Mouse (Mus musculus): ENCODE measurements around the gene Pou2f3.
A peak's percentile ranks its signal among the peaks of the same experiment; 100 is the strongest.

Gene Pou2f3

GRCm38 (mm10) chr9:43210190-43210682, at the start of gene Pou2f3:
Gene Pou2f3 (minus strand): TSS chr9:43210369.
- DNase-seq, result no peak

DNA sequence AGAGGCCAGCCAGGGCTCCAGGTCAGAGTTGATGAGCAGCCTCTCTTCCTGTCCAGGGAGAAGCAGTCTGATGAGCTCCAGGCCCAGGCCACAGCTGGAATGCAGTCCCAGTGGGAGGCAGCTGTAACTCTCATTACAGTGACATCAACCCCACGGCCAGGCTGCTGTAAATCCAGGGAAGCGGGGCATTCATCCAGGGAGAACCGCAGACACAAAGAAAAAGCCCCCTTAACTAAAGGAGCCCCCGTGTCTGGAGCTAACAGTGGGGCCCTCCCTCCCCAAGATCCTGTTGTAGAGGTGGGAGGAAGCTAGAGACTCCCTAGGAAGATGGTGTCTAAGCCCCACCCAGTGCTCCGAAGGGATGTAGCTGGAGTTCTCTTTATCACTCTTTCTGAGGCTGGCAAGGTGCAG, 43.1 kb upstream of the Pou2f3 start:
- DNase-seq, result no peak

DNA sequence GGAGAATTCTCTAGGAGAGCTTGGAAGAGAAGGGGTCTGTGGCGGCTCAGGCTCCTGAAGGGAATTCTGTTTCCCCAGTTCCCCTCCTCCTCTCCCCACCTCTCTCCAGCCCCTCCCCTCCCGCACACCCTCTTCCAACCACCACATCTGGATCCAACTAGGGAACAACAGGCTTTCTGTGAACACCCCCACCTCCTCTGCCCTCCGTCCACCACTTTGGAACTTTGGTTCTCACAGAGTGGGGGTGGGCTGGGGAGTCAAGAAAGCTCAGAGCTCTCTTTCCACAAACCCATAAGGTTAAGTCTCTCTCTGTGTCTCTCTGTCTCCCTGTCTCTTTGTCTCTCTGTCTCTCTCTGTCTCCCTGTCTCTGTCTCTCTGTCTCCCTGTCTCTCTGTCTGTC, 42.6 kb upstream of the Pou2f3 start:
- no peak for DNase-seq

- no peak for DNase-seq
Observed at GRCm38 (mm10) chr9:43251786-43252185, 41.6 kb upstream of the Pou2f3 start.

DNA sequence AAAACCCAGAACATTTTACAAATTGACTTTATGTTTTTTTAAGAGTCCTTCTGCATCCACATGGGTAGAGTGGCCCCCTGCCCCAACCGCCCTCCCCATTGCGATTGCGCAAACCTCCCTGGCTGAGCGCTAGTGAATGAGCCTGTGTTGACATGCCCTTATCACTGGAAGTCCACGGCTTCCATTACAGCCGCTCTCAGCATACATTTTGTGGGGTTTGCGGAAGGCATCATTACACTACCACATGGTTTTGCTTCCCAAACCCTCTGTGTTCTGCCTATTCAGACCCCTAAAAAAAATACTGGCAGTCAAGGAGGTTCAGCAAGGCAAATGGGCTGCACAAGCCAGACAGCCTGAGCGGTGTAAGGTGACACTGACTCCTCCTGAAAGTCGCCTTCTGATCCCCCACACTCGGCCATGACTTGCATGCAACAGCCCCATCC, 36.6 kb upstream of the Pou2f3 start:
- no peak for DNase-seq

DNA sequence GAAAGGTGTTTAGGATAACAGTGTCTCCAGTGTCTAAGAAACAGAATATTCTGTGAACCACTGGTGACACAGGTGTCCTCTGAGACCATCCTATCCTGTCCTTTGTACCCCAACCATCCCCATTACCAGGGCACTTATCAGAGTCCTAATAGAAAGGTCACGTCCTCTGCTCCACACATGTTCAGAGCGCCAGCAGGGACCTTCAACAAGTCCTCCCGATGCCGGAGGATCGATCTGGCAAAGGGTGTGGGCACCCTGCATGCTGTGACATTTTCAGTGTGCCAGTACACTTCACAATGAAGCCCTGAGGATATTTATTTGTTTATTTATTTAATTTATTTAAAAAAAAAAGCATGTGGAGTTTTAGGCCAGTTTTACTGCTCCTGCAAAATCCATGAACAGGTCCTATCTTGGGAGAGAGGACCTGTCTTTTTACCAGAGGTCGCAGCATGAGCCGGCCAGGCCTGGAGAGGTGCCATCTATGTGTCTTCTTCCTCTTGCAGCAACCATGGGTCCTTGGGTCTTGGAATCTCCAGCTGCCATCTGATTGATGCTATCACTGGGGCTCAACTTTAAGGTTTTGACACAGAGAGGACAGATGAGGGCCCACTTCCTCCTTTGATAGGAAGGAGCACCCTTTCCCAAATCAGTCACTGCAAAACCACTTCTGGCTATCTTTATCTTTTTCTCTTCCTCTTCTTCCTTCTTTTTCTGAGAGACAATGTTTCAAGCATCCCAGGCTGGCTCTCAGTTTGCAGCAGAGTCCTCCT, 35.8 kb upstream of the Pou2f3 start:
- peak; percentile 46 for DNase-seq

DNA sequence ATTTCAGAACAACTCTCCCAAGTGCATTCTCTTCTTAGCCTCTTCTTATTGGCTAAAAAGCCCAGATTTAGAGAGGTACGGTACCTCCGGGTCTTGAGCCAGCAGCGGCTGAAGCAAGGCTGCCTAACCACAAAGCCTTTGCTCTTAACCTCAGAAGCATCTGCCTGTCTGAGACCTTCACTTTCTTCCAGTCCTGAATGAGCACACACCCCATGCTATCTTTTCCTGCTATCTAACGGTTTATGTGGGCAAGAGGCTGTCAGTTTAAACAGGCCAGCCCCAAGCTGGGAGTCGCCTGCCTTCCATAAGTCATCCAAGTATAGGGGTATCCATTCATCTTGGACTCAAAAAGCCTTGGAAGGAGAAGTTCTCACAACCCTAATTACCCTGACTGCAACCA, 32.3 kb upstream of the Pou2f3 start:
- DNase-seq, result no peak

DNA sequence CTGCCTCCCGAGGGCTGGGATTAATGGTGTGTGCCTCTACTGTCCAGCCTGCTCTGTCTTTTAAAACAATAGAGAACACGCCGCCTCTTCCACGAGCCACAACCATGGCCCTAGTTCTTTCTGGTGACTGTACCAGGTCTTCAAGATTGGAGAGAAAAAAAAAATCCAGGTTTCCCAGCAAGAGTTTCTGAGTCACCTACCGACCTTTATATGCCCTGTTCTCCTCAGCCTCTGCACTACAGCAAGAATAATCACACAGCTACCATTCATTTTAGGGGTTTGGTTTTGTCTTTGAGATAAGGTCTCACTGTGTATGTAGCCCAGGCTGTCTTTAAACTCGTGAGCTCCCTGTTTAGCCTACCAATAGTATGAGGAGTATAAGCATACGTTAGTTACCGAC, 31.8 kb upstream of the Pou2f3 start:
- no peak for DNase-seq

- DNase-seq, result no peak
Observed at GRCm38 (mm10) chr9:43241291-43241690, 31.1 kb upstream of the Pou2f3 start.

DNA sequence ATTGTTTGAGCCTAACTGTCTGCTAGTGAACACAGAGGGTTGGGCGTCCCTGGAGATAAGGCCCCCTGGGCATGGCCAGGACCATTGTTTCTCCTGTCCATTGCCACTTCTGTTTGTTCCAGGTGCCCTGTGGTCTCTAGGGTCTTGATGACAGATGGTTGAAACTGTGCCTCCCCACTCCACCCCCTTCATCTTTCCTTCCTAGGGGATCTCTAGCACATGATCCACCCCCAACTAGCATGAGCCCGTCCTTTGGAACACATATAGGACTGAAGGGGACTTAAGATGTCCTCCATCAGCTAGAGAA, 30.4 kb upstream of the Pou2f3 start:
- DNase-seq, result no peak

DNA sequence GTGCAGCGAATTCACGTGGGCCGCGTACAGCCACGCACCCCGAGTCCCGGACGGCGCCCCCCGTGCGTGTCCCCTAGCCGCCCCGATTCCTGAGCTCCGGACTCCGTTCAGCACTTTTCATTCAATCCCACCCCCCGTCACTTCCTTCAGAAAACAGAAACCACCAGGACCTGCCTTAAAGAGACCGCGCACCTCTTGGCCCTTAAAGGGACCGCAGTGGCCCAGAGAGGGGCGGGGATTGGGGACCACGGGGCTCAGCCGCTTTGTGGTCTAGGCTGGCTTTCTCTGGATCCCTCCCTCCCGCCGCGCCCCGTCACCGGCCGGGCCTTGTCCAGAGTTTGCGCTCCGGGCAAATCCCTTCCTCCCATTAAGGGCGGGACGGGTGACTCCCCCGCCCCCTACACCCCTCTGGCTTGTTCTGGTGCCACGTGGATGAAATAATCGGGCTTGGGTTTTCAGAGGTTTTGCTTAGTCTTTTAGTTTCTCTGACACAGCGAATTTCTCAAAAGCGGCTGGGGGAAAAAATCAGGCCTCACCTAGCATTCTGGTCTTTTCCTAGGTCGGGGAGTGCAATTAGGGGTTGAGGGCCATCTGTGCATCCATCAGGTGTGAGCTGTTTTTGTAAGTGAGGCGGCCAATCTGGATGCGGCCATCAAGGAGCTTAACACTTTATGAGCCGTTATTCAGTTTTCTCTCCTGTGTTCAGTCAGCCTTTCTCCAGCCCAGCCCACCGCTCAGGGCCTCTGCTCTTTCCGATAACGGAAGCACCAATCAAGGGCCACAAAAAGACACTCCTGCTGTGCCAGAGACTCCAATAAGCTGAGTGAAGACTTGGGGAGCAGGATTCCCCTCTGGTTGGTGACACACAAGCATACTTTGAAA, 29.8 kb upstream of the Pou2f3 start, which contains the start of gene Oaf:
TSS of gene Oaf (minus strand) at position 200 of the 882 bp plus-strand sequence.
- DNase-seq, result peak; percentile 79

DNA sequence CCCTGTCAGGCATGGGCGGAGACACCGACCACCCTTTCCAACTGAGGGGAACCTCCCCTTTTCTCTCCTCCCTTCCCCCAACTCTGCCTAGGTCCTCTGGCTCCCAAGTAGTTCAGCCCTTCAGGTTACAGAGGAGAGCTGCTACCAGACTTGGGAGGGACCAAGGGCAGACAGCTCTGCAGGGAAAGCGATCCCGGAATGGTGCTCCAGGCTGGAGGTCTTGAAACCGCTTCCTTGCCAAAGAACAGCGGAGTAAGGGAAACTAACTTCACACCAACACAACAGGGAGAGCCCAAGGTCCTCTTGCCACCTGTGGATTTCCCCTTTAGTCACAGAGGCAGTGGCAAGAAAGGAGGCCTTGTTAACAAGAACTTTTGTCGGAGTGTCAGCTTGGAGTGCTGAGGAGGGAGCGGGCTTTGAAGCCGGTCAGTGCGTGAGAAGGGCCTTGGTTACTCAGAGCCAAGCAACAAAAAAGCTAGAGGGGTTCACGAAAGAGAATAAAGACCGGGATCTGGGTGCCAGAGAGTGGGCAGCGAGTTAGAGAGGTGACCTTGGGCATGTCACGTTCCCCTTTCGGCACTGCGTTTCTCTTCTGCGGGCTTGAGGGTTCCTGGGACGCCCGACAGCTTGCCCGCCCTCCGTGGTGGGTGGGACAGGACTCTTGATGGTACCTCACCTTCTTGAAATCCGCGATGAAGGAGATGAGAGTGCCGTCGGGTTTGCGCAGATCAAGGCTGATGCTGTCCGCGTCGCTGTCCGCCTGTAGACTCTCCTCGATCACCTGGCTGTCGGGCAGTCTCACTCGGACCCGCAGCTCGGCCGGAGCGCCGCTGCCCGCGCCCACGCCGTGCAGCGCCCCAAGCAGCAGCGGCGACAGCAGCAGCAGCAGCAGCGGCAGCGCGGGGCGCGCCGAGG, 28.7 kb upstream of the Pou2f3 start:
- DNase-seq, result no peak

GRCm38 (mm10) chr9:43238167-43238566, 28.0 kb upstream of the Pou2f3 start:
- DNase-seq, result no peak

DNA sequence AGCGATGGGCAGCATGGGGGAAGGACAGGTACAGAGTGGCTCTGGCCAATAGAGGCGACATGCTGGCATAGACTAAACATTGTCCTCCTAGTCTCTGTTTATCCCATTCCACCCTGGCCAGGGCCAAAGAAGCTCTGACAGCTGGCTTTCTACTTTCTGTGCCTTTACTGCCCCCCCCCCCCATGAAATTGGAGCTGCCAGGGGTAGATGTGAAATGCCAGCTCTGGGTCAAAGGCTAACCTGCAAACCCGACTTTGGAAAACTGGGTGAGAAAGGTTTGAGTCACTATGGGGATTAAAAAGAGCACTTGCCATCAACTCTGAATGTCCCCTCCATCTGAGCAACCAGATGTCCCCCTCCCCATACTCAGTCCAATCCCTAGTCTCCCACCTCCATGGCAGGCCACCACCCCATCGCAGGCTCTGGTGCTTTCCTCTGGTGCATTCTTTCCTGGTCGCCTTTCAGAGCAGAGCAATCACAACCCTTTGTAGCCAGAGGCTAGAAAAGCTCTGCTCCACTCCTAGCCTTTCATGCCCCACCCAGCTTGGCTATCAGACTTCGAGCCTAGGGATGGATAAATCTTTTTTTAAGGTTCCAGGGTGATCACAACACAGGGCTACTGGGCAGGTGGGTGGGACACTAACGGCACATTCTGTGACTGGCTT, 27.1 kb upstream of the Pou2f3 start:
- no peak for DNase-seq

- DNase-seq, result no peak
Observed at GRCm38 (mm10) chr9:43236576-43236975, 26.4 kb upstream of the Pou2f3 start.

GRCm38 (mm10) chr9:43236106-43236505, 25.9 kb upstream of the Pou2f3 start:
- DNase-seq, result no peak

- no peak for DNase-seq
Observed at GRCm38 (mm10) chr9:43235336-43235735, 25.2 kb upstream of the Pou2f3 start.

GRCm38 (mm10) chr9:43234496-43234895, 24.3 kb upstream of the Pou2f3 start:
- DNase-seq, result no peak

DNA sequence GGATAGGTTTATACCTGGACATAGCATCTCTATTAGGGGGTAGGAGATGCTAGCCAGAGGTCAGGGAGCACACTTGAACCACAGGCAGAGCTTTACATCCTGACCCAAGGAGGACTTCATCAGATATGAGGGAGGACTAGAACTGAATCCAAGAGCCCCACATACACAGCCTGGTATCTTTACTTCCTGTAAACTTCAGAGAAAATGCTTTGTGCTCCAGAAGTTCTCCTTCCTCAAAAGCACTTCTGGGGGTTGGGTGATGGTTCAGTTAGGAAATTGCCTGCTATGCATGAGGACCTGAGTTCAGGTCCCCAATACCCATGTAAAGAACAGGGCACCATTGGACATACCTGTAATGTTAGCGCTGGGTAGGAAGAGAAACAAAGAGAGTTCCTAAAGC, 23.3 kb upstream of the Pou2f3 start:
- DNase-seq, result no peak

- DNase-seq, result no peak
Observed at GRCm38 (mm10) chr9:43233044-43233443, 22.9 kb upstream of the Pou2f3 start.

- DNase-seq, result no peak
Observed at GRCm38 (mm10) chr9:43232286-43232685, 22.1 kb upstream of the Pou2f3 start.

DNA sequence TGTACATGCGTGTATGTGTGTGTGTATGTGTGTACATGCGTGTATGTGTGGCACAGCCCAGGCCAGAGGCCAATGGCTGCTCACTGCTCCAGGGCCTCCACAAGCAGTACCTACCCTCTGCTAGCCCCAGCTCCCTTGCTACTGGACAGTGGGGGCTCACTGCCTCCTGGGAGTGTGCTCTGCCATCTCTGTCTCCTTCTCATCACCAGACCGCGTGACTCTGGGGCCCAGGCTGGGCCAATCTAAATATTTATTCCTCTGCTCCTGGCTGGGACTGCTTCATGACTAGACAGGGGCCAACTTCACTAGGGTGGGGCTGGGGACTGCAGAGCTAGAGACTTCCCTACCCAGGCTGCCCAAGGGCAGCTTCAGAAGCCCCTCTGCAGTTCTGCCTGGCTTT, 21.6 kb upstream of the Pou2f3 start:
- no peak for DNase-seq
